Mouse (Mus musculus) CH12.LX (cell line): ENCODE data around the gene Arrb1.

Experiments used
- CTCF ChIP-seq, 2 experiments: IDR thresholded peaks in 1 of 2; conservative IDR thresholded peaks in 1 of 2; 2 replicates each; pipeline ENCODE4 v1.5.1; 2011 to 2012; ENCODE audit warnings: low read depth in 2 of 2, low read length in 2 of 2, improper control_type of control experiment in 1 of 2, inconsistent platforms in 1 of 2, mild to moderate bottlenecking in 1 of 2, moderate library complexity in 1 of 2
- KAT2A ChIP-seq: IDR thresholded peaks from 2 replicates; pipeline ENCODE4 v1.6.1; 2012; ENCODE audit warnings: low read length, improper control_type of control experiment, inconsistent platforms; ENCODE audit not compliant: insufficient replicate concordance
- MAZ ChIP-seq: IDR thresholded peaks from 2 replicates; pipeline ENCODE4 v1.6.1; 2012; ENCODE audit warnings: low read depth, mild to moderate bottlenecking, inconsistent platforms, low read length, improper control_type of control experiment, moderate library complexity
- NELFE ChIP-seq: IDR thresholded peaks from 2 replicates; pipeline ENCODE4 v1.6.1; 2011; ENCODE audit warnings: low read depth, low read length, improper control_type of control experiment
- POLR2A ChIP-seq: IDR thresholded peaks from 2 replicates; pipeline ENCODE4 v1.6.1; 2011; ENCODE audit warnings: low read depth, mild to moderate bottlenecking, improper control_type of control experiment, low read length
- TBP ChIP-seq: conservative IDR thresholded peaks from 2 replicates; pipeline ENCODE4 v1.6.1; 2011; ENCODE audit warnings: low read depth, low read length, improper control_type of control experiment
- TCF12 ChIP-seq: IDR thresholded peaks from 2 replicates; pipeline ENCODE4 v1.6.1; 2014; ENCODE audit warnings: low read depth, mild to moderate bottlenecking, inconsistent platforms, low read length, improper control_type of control experiment

- no peak for TF ChIP-seq MAZ
- no peak for TF ChIP-seq CTCF (conservative IDR thresholded peaks at IDR 0.05 in 1 of 2, IDR thresholded peaks at IDR 0.05 in 1 of 2; ENCODE audit: low read depth in 2 of 2, low read length in 2 of 2)
- no peak for TF ChIP-seq TCF12
- TF ChIP-seq TBP: no peak
- no peak for TF ChIP-seq NELFE
- TF ChIP-seq POLR2A: no peak
- no peak for TF ChIP-seq KAT2A
These were observed 71.0 kb downstream of the Arrb1 start for GRCm38 (mm10) chr7:99606303-99606702.
